Mouse (Mus musculus): ENCODE results near the gene Aff4. TPM values are rescaled to one million over a fixed set of nuclear protein-coding genes. Genes with fewer than 3 reads are reported as not detected.
"Not testable (repeated sequence)": the region's sequence is repeated elsewhere in the genome, so short reads cannot be mapped to it uniquely, and the experiment has no call there.

The Aff4 gene
- polyA plus RNA-seq, 1 experiment from 2014 or later, result 40.4 TPM

DNA sequence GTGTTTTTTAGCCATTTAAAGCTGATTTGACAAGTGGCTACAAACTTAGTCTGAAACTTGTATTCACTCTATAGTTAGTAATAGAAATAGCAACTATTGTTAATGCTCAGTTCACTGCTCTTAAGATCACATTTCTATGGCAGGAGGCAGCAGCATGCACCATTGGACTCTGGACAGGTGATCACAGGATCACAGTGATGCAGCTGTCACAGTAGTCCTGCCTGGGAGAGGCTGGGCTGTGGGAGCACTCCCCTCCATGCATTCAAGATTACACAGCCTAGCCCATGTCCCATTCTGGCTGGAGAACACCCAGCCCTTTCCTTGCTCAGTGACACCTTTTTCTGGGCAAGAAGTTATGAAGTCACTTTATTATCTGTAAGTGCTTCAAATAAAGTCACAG lies 67.4 kb downstream of the Aff4 start:
- ATAC-seq, result no peak
- Histone ChIP-seq H3K4me1 (ENCODE audit: control insufficient read depth, insufficient read depth, low read depth, low read length) (no peaks in the 10 kb centered on the region), H3K4me2 (ENCODE audit: low read length) (no peak overlapping the region), H3K36me3 (ENCODE audit: control insufficient read depth, insufficient read depth, low read length) (peaks cover 49% of the 10 kb centered on the region), H3K27ac (ENCODE audit: low read depth, low read length) (no peak overlapping the region), H3K9ac (ENCODE audit: low read depth, low read length) (no peak overlapping the region), H3K9me3 (ENCODE audit: control insufficient read depth, low read length) (no peaks in the 10 kb centered on the region), H3K27me3 (replicated peaks; ENCODE audit: control insufficient read depth, insufficient read depth, low read length) (no peaks in the 10 kb centered on the region), H3K4me3 (ENCODE audit: low read length) (no peak overlapping the region)

DNA sequence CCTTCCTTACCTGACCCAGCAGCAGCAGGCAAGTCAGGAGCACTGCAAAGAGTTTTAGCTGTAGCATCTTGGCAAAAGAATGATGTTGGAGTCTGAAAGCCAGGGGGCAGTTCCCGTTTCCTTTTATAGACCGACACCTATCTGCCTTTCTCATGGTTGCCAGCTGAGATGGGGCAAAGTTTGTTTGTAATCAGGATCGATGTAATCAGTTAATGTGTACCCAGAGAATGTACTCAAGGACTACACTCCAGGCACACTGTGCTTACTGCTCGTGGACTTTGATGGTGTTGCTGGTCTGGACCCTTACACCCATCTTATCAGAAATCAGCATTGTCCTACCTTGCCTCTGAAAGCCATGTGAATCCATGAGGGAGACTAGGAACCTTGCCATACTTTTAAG lies 72.4 kb downstream of the Aff4 start, which contains the start of gene Leap2:
TSS of gene Leap2 (minus strand) at position 135 of the 400 bp plus-strand sequence.
- H3K27ac ChIP-seq (ENCODE audit: low read depth, low read length), result no peak within 1 kb of the TSS
- H3K27me3 ChIP-seq (replicated peaks; ENCODE audit: control insufficient read depth, insufficient read depth, low read length), result no peaks in the 10 kb centered on the region
- no peak within 1 kb of the TSS for H3K4me3 ChIP-seq (ENCODE audit: low read length)
- no peaks in the 10 kb centered on the region for H3K9me3 ChIP-seq (ENCODE audit: control insufficient read depth, low read length)
- no peak within 1 kb of the TSS for H3K9ac ChIP-seq (ENCODE audit: low read depth, low read length)
- no peak for ATAC-seq
- peaks cover 18% of the 10 kb centered on the region for H3K36me3 ChIP-seq (ENCODE audit: control insufficient read depth, insufficient read depth, low read length)
- H3K4me2 ChIP-seq (ENCODE audit: low read length), result no peak within 1 kb of the TSS
- 92% methylated on average over 4 of the region's 4 CpGs for WGBS
- H3K4me1 ChIP-seq (ENCODE audit: control insufficient read depth, insufficient read depth, low read depth, low read length), result no peaks in the 10 kb centered on the region

DNA sequence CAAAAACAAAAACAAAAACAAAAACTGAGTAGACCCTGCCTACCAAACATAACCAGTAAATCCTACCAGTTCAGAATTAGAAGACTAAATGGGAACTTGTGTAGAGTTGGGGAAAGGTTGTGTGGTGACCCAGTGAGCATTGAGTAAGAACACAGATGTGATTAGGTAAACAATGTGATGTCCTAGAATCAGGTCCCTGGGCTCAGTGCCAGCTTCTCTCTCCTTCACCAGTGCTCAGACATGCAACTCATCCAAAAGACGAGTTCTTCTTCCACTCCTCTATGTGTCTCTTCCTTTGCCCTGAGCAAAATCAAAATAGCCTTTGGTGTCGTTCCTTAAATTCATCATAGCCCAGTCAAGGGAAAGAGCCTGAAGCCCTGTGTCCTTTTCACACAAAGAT lies 74.2 kb downstream of the Aff4 start:
- peaks cover 6% of the 10 kb centered on the region for H3K4me1 ChIP-seq (ENCODE audit: control insufficient read depth, insufficient read depth, low read depth, low read length)
- no peak for ATAC-seq
- H3K27ac ChIP-seq (ENCODE audit: low read depth, low read length), result no peak overlapping the region
- H3K4me3 ChIP-seq (ENCODE audit: low read length), result no peak overlapping the region
- peaks cover 14% of the 10 kb centered on the region for H3K36me3 ChIP-seq (ENCODE audit: control insufficient read depth, insufficient read depth, low read length)
- WGBS, result 73% methylated on average over 2 of the region's 2 CpGs
- no peaks in the 10 kb centered on the region for H3K27me3 ChIP-seq (replicated peaks; ENCODE audit: control insufficient read depth, insufficient read depth, low read length)
- H3K4me2 ChIP-seq (ENCODE audit: low read length), result no peak overlapping the region
- no peaks in the 10 kb centered on the region for H3K9me3 ChIP-seq (ENCODE audit: control insufficient read depth, low read length)
- no peak overlapping the region for H3K9ac ChIP-seq (ENCODE audit: low read depth, low read length)

DNA sequence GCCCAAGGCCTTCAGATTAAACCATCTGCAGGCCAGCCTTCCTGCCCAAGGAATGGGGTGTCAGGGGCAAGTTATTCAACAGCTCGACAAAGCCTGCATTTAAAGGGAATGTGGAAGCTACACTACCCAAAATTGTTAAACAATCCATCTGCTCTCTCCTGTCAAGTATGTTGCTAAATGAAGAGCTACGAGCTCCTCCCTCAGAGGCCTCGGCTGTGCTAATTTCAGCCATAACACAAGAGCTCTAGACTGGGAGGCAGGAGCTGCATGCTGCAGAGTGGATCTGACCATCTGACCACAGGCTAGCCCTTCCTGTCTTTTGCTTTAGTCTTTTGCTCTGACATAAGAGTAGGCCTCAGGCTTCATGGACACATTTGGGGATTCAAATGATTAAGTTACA lies 74.6 kb downstream of the Aff4 start:
- no peak for ATAC-seq
- Histone ChIP-seq H3K9me3 (ENCODE audit: control insufficient read depth, low read length) (no peaks in the 10 kb centered on the region), H3K27ac (ENCODE audit: low read depth, low read length) (no peak overlapping the region), H3K36me3 (ENCODE audit: control insufficient read depth, insufficient read depth, low read length) (peaks cover 10% of the 10 kb centered on the region), H3K27me3 (replicated peaks; ENCODE audit: control insufficient read depth, insufficient read depth, low read length) (no peaks in the 10 kb centered on the region), H3K9ac (ENCODE audit: low read depth, low read length) (no peak overlapping the region), H3K4me3 (ENCODE audit: low read length) (no peak overlapping the region), H3K4me2 (ENCODE audit: low read length) (no peak overlapping the region), H3K4me1 (ENCODE audit: control insufficient read depth, insufficient read depth, low read depth, low read length) (peaks cover 7% of the 10 kb centered on the region)
- 80% methylated on average over 3 of the region's 3 CpGs for WGBS

DNA sequence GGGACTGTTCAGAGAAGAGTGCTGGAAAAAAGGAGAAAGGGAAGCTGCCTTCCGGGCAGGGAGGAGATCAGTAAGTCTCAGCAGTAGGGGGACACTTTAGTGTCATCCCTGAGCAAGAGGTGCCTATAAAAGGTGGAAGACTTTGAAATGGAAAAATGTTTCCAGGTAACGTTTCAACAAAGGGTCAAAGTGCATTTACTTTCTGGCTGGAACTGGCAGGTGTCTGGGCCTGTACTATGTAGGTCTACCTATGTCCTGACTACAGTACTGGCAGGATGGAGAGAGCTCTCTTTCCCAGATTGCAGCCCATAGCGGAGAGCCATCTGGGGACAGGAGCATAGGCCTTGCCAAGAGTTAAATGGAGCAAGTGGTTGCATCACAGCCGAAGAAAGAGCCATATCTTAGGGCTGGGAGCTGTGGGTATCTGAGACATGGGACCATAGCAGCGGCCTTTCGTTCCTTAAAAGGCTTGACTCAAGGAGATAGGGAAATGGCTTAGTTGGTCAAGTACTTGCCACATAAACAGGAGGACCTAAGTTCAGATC lies 75.2 kb downstream of the Aff4 start:
- H3K4me3 ChIP-seq (ENCODE audit: low read length), result no peak overlapping the region
- H3K4me2 ChIP-seq (ENCODE audit: low read length), result no peak overlapping the region
- H3K36me3 ChIP-seq (ENCODE audit: control insufficient read depth, insufficient read depth, low read length), result peaks cover 10% of the 10 kb centered on the region
- H3K9me3 ChIP-seq (ENCODE audit: control insufficient read depth, low read length), result no peaks in the 10 kb centered on the region
- H3K4me1 ChIP-seq (ENCODE audit: control insufficient read depth, insufficient read depth, low read depth, low read length), result peaks cover 7% of the 10 kb centered on the region
- H3K9ac ChIP-seq (ENCODE audit: low read depth, low read length), result no peak overlapping the region
- WGBS, result 85% methylated on average over 6 of the region's 6 CpGs
- no peak overlapping the region for H3K27ac ChIP-seq (ENCODE audit: low read depth, low read length)
- no peak for ATAC-seq
- no peaks in the 10 kb centered on the region for H3K27me3 ChIP-seq (replicated peaks; ENCODE audit: control insufficient read depth, insufficient read depth, low read length)

DNA sequence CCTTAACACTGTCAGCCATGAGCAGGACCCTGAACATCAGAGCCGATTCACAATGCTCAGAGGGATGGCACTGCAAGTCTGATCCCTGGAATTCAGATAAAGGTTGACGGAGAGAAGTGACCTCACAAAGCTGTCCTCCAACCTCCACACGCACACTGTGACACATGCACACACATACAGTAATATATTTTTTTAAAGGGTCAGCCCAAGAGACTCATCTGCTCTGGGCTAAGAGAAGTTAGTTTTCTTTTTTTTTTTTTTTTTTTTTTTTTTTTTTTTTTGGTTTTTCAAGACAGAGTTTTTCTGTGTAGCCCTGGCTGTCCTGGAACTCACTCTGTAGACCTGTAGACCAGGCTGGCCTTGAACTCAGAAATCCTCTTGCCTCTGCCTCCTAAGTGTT lies 76.3 kb downstream of the Aff4 start:
- H3K27ac ChIP-seq (ENCODE audit: low read depth, low read length); H3K4me3 ChIP-seq (ENCODE audit: low read length); H3K4me2 ChIP-seq (ENCODE audit: low read length); H3K9me3 ChIP-seq (ENCODE audit: control insufficient read depth, low read length); H3K4me1 ChIP-seq (ENCODE audit: control insufficient read depth, insufficient read depth, low read depth, low read length); H3K36me3 ChIP-seq (ENCODE audit: control insufficient read depth, insufficient read depth, low read length); ATAC-seq; H3K9ac ChIP-seq (ENCODE audit: low read depth, low read length); H3K27me3 ChIP-seq (replicated peaks; ENCODE audit: control insufficient read depth, insufficient read depth, low read length): not testable (repeated sequence)
- 91% methylated on average over 3 of the region's 3 CpGs for WGBS

DNA sequence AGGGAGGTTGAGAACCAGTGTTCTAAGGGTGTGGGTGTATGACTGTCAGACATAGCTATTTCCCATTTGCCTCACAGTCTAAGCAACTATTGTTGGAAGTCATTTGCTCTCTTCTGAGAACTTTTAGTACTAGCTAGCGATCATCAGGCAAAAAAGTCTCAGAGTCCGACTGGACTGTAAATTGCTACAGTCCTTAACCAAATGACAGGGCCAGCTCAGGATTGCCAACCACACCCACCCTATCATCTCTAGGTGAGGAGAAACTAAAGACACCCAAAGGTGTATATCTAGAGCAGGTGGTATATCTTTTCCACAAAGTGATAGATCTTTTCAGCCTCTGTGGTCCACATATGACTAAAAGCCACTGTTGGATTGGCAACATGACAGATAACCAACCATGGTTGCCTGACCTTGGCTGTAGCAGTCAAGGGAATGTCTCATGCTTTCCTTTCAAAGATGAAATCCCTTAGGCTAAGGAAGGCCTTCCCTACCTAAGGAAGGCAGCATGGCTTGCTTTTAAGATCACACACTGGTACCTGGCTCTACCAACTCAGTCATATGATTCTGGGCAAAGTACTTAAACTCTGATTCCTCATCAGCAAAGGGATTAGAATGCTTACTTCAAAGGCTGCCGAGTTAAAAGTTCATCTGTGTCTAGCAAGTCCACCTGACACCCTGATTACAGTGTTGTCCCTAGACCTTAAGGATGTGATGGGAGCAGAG lies 77.5 kb downstream of the Aff4 start:
- 91% methylated on average over 3 of the region's 3 CpGs for WGBS
- no peak overlapping the region for H3K9ac ChIP-seq (ENCODE audit: low read depth, low read length)
- H3K4me3 ChIP-seq (ENCODE audit: low read length), result no peak overlapping the region
- H3K9me3 ChIP-seq (ENCODE audit: control insufficient read depth, low read length), result no peaks in the 10 kb centered on the region
- ATAC-seq, result no peak
- H3K4me1 ChIP-seq (ENCODE audit: control insufficient read depth, insufficient read depth, low read depth, low read length), result peaks cover 7% of the 10 kb centered on the region
- no peaks in the 10 kb centered on the region for H3K27me3 ChIP-seq (replicated peaks; ENCODE audit: control insufficient read depth, insufficient read depth, low read length)
- H3K36me3 ChIP-seq (ENCODE audit: control insufficient read depth, insufficient read depth, low read length), result peaks cover 6% of the 10 kb centered on the region
- H3K4me2 ChIP-seq (ENCODE audit: low read length), result no peak overlapping the region
- H3K27ac ChIP-seq (ENCODE audit: low read depth, low read length), result no peak overlapping the region

DNA sequence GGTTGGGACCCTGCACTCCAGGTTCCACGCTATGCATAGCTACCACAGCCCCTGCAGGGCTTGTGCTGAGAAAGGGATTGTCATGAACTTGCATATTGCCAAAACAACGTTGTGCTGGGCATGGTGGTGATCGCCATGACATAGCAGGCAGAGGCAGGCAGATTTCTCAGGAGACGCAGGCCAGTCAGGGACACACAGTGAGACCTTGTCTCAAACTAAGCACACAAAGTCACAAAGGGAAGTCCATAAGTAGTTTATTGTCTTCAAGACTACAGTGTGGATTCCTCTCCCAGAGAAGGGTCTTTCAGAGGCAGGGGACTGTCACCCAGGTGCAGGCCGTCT lies 78.1 kb downstream of the Aff4 start:
- WGBS, result 98% methylated on average over 5 of the region's 5 CpGs
- Histone ChIP-seq H3K4me1 (ENCODE audit: control insufficient read depth, insufficient read depth, low read depth, low read length) (peaks cover 7% of the 10 kb centered on the region), H3K36me3 (ENCODE audit: control insufficient read depth, insufficient read depth, low read length) (peaks cover 6% of the 10 kb centered on the region), H3K27me3 (replicated peaks; ENCODE audit: control insufficient read depth, insufficient read depth, low read length) (no peaks in the 10 kb centered on the region), H3K4me3 (ENCODE audit: low read length) (no peak overlapping the region), H3K9ac (ENCODE audit: low read depth, low read length) (no peak overlapping the region), H3K27ac (ENCODE audit: low read depth, low read length) (no peak overlapping the region), H3K9me3 (ENCODE audit: control insufficient read depth, low read length) (no peaks in the 10 kb centered on the region), H3K4me2 (ENCODE audit: low read length) (no peak overlapping the region)
- no peak for ATAC-seq

DNA sequence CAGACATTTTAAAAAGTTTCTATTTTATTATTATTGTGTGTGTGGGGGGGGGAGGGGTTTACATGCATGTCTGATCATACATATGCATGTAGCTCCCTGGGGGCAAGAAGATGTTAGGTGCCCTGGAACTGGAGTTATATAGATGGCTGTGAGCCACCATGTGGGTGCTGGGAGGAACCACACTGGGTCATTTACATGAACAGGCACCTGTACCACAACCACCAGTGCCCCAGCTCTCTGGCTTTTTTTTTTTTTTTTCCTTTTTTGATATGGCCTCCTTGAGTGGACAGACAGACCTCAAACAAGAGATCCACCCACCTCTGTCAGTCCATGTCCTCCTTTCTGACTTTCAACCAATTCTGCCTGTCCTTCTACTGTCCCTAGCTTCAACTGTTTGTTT lies 78.5 kb downstream of the Aff4 start:
- peak overlapping the region; percentile 94 for H3K4me2 ChIP-seq (ENCODE audit: low read length)
- peaks cover 6% of the 10 kb centered on the region for H3K36me3 ChIP-seq (ENCODE audit: control insufficient read depth, insufficient read depth, low read length)
- H3K4me1 ChIP-seq (ENCODE audit: control insufficient read depth, insufficient read depth, low read depth, low read length), result peaks cover 7% of the 10 kb centered on the region
- H3K9me3 ChIP-seq (ENCODE audit: control insufficient read depth, low read length), result no peaks in the 10 kb centered on the region
- ATAC-seq, result no peak
- H3K9ac ChIP-seq (ENCODE audit: low read depth, low read length), result no peak overlapping the region
- H3K27ac ChIP-seq (ENCODE audit: low read depth, low read length), result no peak overlapping the region
- H3K4me3 ChIP-seq (ENCODE audit: low read length), result no peak overlapping the region
- H3K27me3 ChIP-seq (replicated peaks; ENCODE audit: control insufficient read depth, insufficient read depth, low read length), result no peaks in the 10 kb centered on the region
